Comparison of ENCODE assay signal across 8 mouse cellular contexts in genomic region chr3:52843998-52844397, GRCm38 (mm10).
DNase-seq lines count a peak whose midpoint lies in the region; ATAC-seq and TF ChIP-seq lines count a peak whose summit lies in the region.

No protein-coding gene starts in this region.

- peak; percentile 94 for DNase-seq in adrenal gland, postnatal 14 days
- peak; percentile 57 for DNase-seq in embryo, embryonic 11.5 days (ENCODE audit: low read depth, low spot score)
- DNase-seq in heart, postnatal 4 days = peak; percentile 94
- DNase-seq in left cerebral cortex, postnatal 14 days (ENCODE audit: low spot score in 2 of 2) = peak; percentile 82 to 87
- peak; percentile 86 to 91 for DNase-seq in natural killer cell, adult 2 months (ENCODE audit: low spot score in 2 of 2)

- H3K9ac ChIP-seq in intestine, postnatal 0 days (ENCODE audit: low read depth, low read length) = no peak overlapping the region
- no peak overlapping the region for H3K9ac ChIP-seq in intestine, embryonic 15.5 days

- TF ChIP-seq POLR2A in testis, adult 2 months (IDR thresholded peaks at IDR 0.05; ENCODE audit: control insufficient read depth, low read depth, low read length) = no peak

- TF ChIP-seq CTCF in intestine, postnatal 0 days (IDR thresholded peaks at IDR 0.05; ENCODE audit: low read depth) = peak; percentile 97
- TF ChIP-seq CTCF in testis, adult 2 months (IDR thresholded peaks at IDR 0.05; ENCODE audit: control insufficient read depth, insufficient read depth, insufficient replicate concordance, low read depth, low read length) = peak; percentile 91

- H3K9me3 ChIP-seq in intestine, postnatal 0 days (ENCODE audit: control insufficient read depth) = no peaks in the 10 kb centered on the region
- no peaks in the 10 kb centered on the region for H3K9me3 ChIP-seq in intestine, embryonic 15.5 days

- H3K4me1 ChIP-seq in intestine, postnatal 0 days (replicated peaks; ENCODE audit: control insufficient read depth, insufficient read depth, low read length) = 0 out of 2 replicates have a peak, but pooled peaks cover 2% of the 10 kb centered on the region
- 0 out of 2 replicates have a peak, but pooled peaks cover 4% of the 10 kb centered on the region for H3K4me1 ChIP-seq in intestine, embryonic 15.5 days (replicated peaks)
- H3K4me1 ChIP-seq in testis, adult 2 months (ENCODE audit: control insufficient read depth, insufficient read depth, low read length) = peaks cover 4% of the 10 kb centered on the region

- 34% methylated on average over 7 of the region's 7 CpGs for WGBS in intestine, postnatal 0 days
- 35% methylated on average over 7 of the region's 7 CpGs for WGBS in intestine, embryonic 15.5 days

- no peak overlapping the region for H3K27ac ChIP-seq in intestine, postnatal 0 days (ENCODE audit: low read depth, low read length)
- H3K27ac ChIP-seq in intestine, embryonic 15.5 days = no peak overlapping the region
- H3K27ac ChIP-seq in testis, adult 2 months (ENCODE audit: control insufficient read depth, insufficient read depth, low read depth, low read length) = no peak overlapping the region

- no peak overlapping the region for H3K4me2 ChIP-seq in intestine, postnatal 0 days (replicated peaks; ENCODE audit: low read depth)
- no peak overlapping the region for H3K4me2 ChIP-seq in intestine, embryonic 15.5 days (replicated peaks)

- H3K36me3 ChIP-seq in intestine, postnatal 0 days (ENCODE audit: control insufficient read depth, insufficient read depth) = no peaks in the 10 kb centered on the region
- H3K36me3 ChIP-seq in intestine, embryonic 15.5 days = no peaks in the 10 kb centered on the region
- no peaks in the 10 kb centered on the region for H3K36me3 ChIP-seq in testis, adult 2 months (ENCODE audit: control insufficient read depth, insufficient read depth, low read length)

- intact Hi-C loops in left cerebral cortex, postnatal 14 days (cut with DNase I) = loop anchor here (2.0 kb wide), 1 partner anchor 581 kb away; no protein-coding TSS in a partner anchor

- no peaks in the 10 kb centered on the region for H3K27me3 ChIP-seq in intestine, postnatal 0 days (replicated peaks; ENCODE audit: control insufficient read depth, insufficient read depth, low read length)
- H3K27me3 ChIP-seq in intestine, embryonic 15.5 days (replicated peaks) = no peaks in the 10 kb centered on the region
- H3K27me3 ChIP-seq in testis, adult 2 months (ENCODE audit: control insufficient read depth, insufficient read depth, low read length) = no peaks in the 10 kb centered on the region

- no peak overlapping the region for H3K4me3 ChIP-seq in intestine, postnatal 0 days (ENCODE audit: low read depth, low read length)
- no peak overlapping the region for H3K4me3 ChIP-seq in intestine, embryonic 15.5 days (replicated peaks)
- H3K4me3 ChIP-seq in testis, adult 2 months (ENCODE audit: control insufficient read depth, low read depth, low read length) = peak overlapping the region; percentile 40; the same call in 1 of the 2 replicates

- no peak for ATAC-seq in intestine, postnatal 0 days
- ATAC-seq in intestine, embryonic 15.5 days = no peak
